Comparison of ENCODE assay signal across 20 mouse cellular contexts in the genomic region with DNA sequence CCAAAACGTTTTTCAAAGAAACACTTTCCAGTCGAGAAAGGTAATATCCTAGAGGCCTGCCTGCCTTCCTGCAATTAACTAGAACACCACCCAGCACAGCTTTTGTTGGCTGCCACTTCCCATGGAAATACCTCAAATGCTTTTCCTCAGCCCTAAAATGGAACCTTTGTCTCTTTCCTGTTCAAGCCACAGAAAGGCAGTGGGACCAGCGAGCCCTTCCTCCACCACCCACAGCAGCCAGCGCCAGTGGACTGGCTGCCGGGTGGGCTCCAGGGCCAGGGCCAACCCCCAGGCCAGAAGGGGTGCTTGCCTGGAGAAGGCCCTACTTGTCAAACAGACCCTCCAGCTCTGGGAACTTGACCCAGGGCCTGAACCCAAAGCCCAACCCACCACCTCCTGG. TPM values are rescaled to one million over a fixed set of nuclear protein-coding genes. Genes with fewer than 3 reads are reported as not detected.
DNase-seq lines count a peak whose midpoint lies in the region; ATAC-seq lines count a peak whose summit lies in the region.
"Had no signal": no experiment of that assay in that cellular context is flagged by ENCODE, and none has a peak within 500 bp of the region (broad histone marks: within the 10 kb centered on the region; RNA-seq: fewer than 3 reads in every experiment).

No protein-coding gene starts in this region.

- intact Hi-C loops in left cerebral cortex, postnatal 10 days (cut with DNase I) = loop anchor here (10.0 kb wide), 1 partner anchor 313 kb away; no protein-coding TSS in a partner anchor

- no peak for DNase-seq in heart, embryonic 10.5 days (ENCODE audit: low spot score)
- DNase-seq in embryonic facial prominence, embryonic 11.5 days (ENCODE audit: low spot score) = peak; percentile 19
- DNase-seq in layer of hippocampus, postnatal 25 days (ENCODE audit: extremely low spot score in 1 of 2, low spot score in 1 of 2) = no peak
- DNase-seq in left cerebral cortex, postnatal 10 days (ENCODE audit: extremely low spot score in 1 of 2, low spot score in 2 of 2) = no peak
- DNase-seq: adrenal gland, adult 2 months; cerebellum, adult 9-11 months; gastrocnemius, postnatal 10 days; heart, postnatal 10 days; kidney, adult 11 months; liver, embryonic 13.5 days; lung, embryonic 14.5 days; lung, postnatal 36 days; right cerebral cortex, postnatal 25 days; thymus, adult 18-20 months had no signal

- H3K9me3 ChIP-seq in heart, embryonic 10.5 days = no peaks in the 10 kb centered on the region
- no peaks in the 10 kb centered on the region for H3K9me3 ChIP-seq in heart, embryonic 11.5 days (replicated peaks; ENCODE audit: control insufficient read depth, low read length)
- no peaks in the 10 kb centered on the region for H3K9me3 ChIP-seq in embryonic facial prominence, embryonic 11.5 days (replicated peaks; ENCODE audit: control insufficient read depth, low read length)
- no peaks in the 10 kb centered on the region for H3K9me3 ChIP-seq in embryonic facial prominence, embryonic 15.5 days (replicated peaks)
- H3K9me3 ChIP-seq in limb, embryonic 15.5 days = no peaks in the 10 kb centered on the region
- H3K9me3 ChIP-seq: liver, embryonic 13.5 days; stomach, embryonic 15.5 days had no signal

- no peaks in the 10 kb centered on the region for H3K36me3 ChIP-seq in heart, embryonic 10.5 days
- H3K36me3 ChIP-seq in heart, embryonic 11.5 days (ENCODE audit: control insufficient read depth, insufficient read depth, low read length) = no peaks in the 10 kb centered on the region
- no peaks in the 10 kb centered on the region for H3K36me3 ChIP-seq in embryonic facial prominence, embryonic 11.5 days (replicated peaks; ENCODE audit: control insufficient read depth, insufficient read depth, low read depth, low read length)
- H3K36me3 ChIP-seq in embryonic facial prominence, embryonic 15.5 days = no peaks in the 10 kb centered on the region
- H3K36me3 ChIP-seq in limb, embryonic 15.5 days = no peaks in the 10 kb centered on the region
- H3K36me3 ChIP-seq: liver, embryonic 13.5 days; stomach, embryonic 15.5 days had no signal

- peaks cover 12% of the 10 kb centered on the region for H3K4me1 ChIP-seq in heart, embryonic 10.5 days
- peaks cover 3% of the 10 kb centered on the region; the same call in 1 of the 2 replicates for H3K4me1 ChIP-seq in heart, embryonic 11.5 days (ENCODE audit: control insufficient read depth, insufficient read depth, low read length)
- no peaks in the 10 kb centered on the region; the same call in 1 of the 2 replicates for H3K4me1 ChIP-seq in embryonic facial prominence, embryonic 11.5 days (ENCODE audit: control insufficient read depth, insufficient read depth, low read length)
- H3K4me1 ChIP-seq in embryonic facial prominence, embryonic 15.5 days = peaks cover 13% of the 10 kb centered on the region
- H3K4me1 ChIP-seq in limb, embryonic 15.5 days = peaks cover 22% of the 10 kb centered on the region
- H3K4me1 ChIP-seq: liver, embryonic 13.5 days; stomach, embryonic 15.5 days had no signal

- no peak overlapping the region for H3K4me2 ChIP-seq in heart, embryonic 11.5 days
- H3K4me2 ChIP-seq in embryonic facial prominence, embryonic 11.5 days (ENCODE audit: low read depth, low read length) = no peak overlapping the region
- no peak overlapping the region for H3K4me2 ChIP-seq in embryonic facial prominence, embryonic 15.5 days (replicated peaks)
- no peak overlapping the region for H3K4me2 ChIP-seq in limb, embryonic 15.5 days
- H3K4me2 ChIP-seq: liver, embryonic 13.5 days; lung, embryonic 14.5 days; stomach, embryonic 15.5 days had no signal

- peaks cover 18% of the 10 kb centered on the region for H3K27me3 ChIP-seq in heart, embryonic 10.5 days (ENCODE audit: insufficient read depth, poor library complexity, severe bottlenecking)
- H3K27me3 ChIP-seq in heart, embryonic 11.5 days (ENCODE audit: control insufficient read depth, insufficient read depth, low read length) = no peaks in the 10 kb centered on the region
- H3K27me3 ChIP-seq in embryonic facial prominence, embryonic 11.5 days (ENCODE audit: control insufficient read depth, insufficient read depth, low read length) = no peaks in the 10 kb centered on the region
- H3K27me3 ChIP-seq in embryonic facial prominence, embryonic 15.5 days = peaks cover 16% of the 10 kb centered on the region
- peaks cover 38% of the 10 kb centered on the region for H3K27me3 ChIP-seq in limb, embryonic 15.5 days
- H3K27me3 ChIP-seq: liver, embryonic 13.5 days had no signal

- no peak for ATAC-seq in heart, embryonic 11.5 days (replicated peaks; ENCODE audit: insufficient number of reproducible peaks, low FRiP score, low TSS enrichment)
- no peak for ATAC-seq in embryonic facial prominence, embryonic 11.5 days (replicated peaks; ENCODE audit: insufficient number of reproducible peaks, low FRiP score, low TSS enrichment, low read depth)
- ATAC-seq in embryonic facial prominence, embryonic 15.5 days (ENCODE audit: insufficient number of reproducible peaks, low FRiP score, low TSS enrichment, low read depth) = 0 out of 2 replicates have a peak, but pooled peaks have one; percentile 16
- peak; percentile 48 for ATAC-seq in limb, embryonic 15.5 days (ENCODE audit: insufficient number of reproducible peaks, low FRiP score, low TSS enrichment, low read depth)
- ATAC-seq: hindbrain, postnatal 0 days; midbrain, embryonic 16.5 days had no signal

- no peak overlapping the region for H3K4me3 ChIP-seq in heart, embryonic 10.5 days
- H3K4me3 ChIP-seq in heart, embryonic 11.5 days (ENCODE audit: low read depth, low read length) = no peak overlapping the region
- H3K4me3 ChIP-seq in embryonic facial prominence, embryonic 11.5 days (ENCODE audit: low read depth, low read length) = no peak overlapping the region
- no peak overlapping the region for H3K4me3 ChIP-seq in embryonic facial prominence, embryonic 15.5 days (replicated peaks)
- no peak overlapping the region for H3K4me3 ChIP-seq in limb, embryonic 15.5 days
- H3K4me3 ChIP-seq: liver, embryonic 13.5 days; stomach, embryonic 15.5 days had no signal

- no peak overlapping the region for H3K9ac ChIP-seq in heart, embryonic 11.5 days (ENCODE audit: low read depth, low read length)
- no peak overlapping the region for H3K9ac ChIP-seq in embryonic facial prominence, embryonic 11.5 days (replicated peaks; ENCODE audit: low read length)
- no peak overlapping the region for H3K9ac ChIP-seq in embryonic facial prominence, embryonic 15.5 days
- H3K9ac ChIP-seq in limb, embryonic 15.5 days = no peak overlapping the region
- H3K9ac ChIP-seq: liver, embryonic 13.5 days; lung, embryonic 14.5 days; stomach, embryonic 15.5 days had no signal

- H3K27ac ChIP-seq in heart, embryonic 10.5 days = 0 out of 2 replicates have a peak overlapping the region, but pooled peaks have one; percentile 65
- H3K27ac ChIP-seq in heart, embryonic 11.5 days (ENCODE audit: low read depth, low read length) = no peak overlapping the region
- H3K27ac ChIP-seq in embryonic facial prominence, embryonic 11.5 days (replicated peaks; ENCODE audit: low read depth, low read length) = no peak overlapping the region
- peak overlapping the region; percentile 63 for H3K27ac ChIP-seq in embryonic facial prominence, embryonic 15.5 days (replicated peaks)
- peak overlapping the region; percentile 75 for H3K27ac ChIP-seq in limb, embryonic 15.5 days
- H3K27ac ChIP-seq: hindbrain, postnatal 0 days; liver, embryonic 13.5 days; stomach, embryonic 15.5 days had no signal

- WGBS in heart, embryonic 10.5 days = 47% methylated on average over 5 of the region's 5 CpGs
- 42% methylated on average over 5 of the region's 5 CpGs for WGBS in heart, embryonic 11.5 days (ENCODE audit: insufficient replicate concordance)
- WGBS in embryonic facial prominence, embryonic 11.5 days = 33% methylated on average over 5 of the region's 5 CpGs
- WGBS in embryonic facial prominence, embryonic 15.5 days = 31% methylated on average over 5 of the region's 5 CpGs
- 31% methylated on average over 5 of the region's 5 CpGs for WGBS in limb, embryonic 15.5 days

RNA-seq across cellular contexts. Expression of a gene that starts 56.2 kb away (rescaled TPM):
- polyA plus RNA-seq in heart, embryonic 10.5 days (2016; fragmentation: Nextera tagmentation; extraction: Ambion mirVana) = 48.2 and 62.8 TPM in 2 replicates
- polyA plus RNA-seq in heart, embryonic 11.5 days (2014; fragmentation: Nextera tagmentation; extraction: Ambion mirVana) = 57.5 and 59.4 TPM in 2 replicates
- polyA plus RNA-seq in embryonic facial prominence, embryonic 11.5 days (2014; fragmentation: Nextera tagmentation; extraction: Ambion mirVana) = 88.6 and 97.6 TPM in 2 replicates
- polyA plus RNA-seq in embryonic facial prominence, embryonic 15.5 days (2015; fragmentation: Nextera tagmentation; extraction: Ambion mirVana) = 56.4 and 65.7 TPM in 2 replicates
- polyA plus RNA-seq in limb, embryonic 15.5 days (2015; fragmentation: Nextera tagmentation; extraction: Ambion mirVana) = 61.1 and 61.7 TPM in 2 replicates
- total RNA-seq in layer of hippocampus, postnatal 25 days (2021) = 10 to 100 TPM; 53.4 to 57.4 TPM
- 10 to 100 TPM; 47.3 to 48.0 TPM for total RNA-seq in left cerebral cortex, postnatal 10 days (2021)

Comparison
In these comparisons a context has a peak if more than half of its experiments do, and no peak if none do; other contexts are left out.
1. H3K27ac ChIP-seq: peak in heart, embryonic 10.5 days (single experiment), embryonic facial prominence, embryonic 15.5 days (single experiment) and limb, embryonic 15.5 days (single experiment); none in heart, embryonic 11.5 days (single experiment) and embryonic facial prominence, embryonic 11.5 days (single experiment).
2. ATAC-seq: peak in embryonic facial prominence, embryonic 15.5 days (single experiment) and limb, embryonic 15.5 days (single experiment); none in heart, embryonic 11.5 days (single experiment) and embryonic facial prominence, embryonic 11.5 days (single experiment).